Mouse (Mus musculus) adrenal gland (tissue): Measurements from ENCODE around the gene Hrh2.

Experiments
- intact Hi-C: fragments of 180-260 bp; cut with DNase I; formaldehyde crosslinking; loops from one replicate; pipeline ENCODE4 v1.15.1; 2025
- long read RNA-seq, 2 experiments: library from polyadenylated mRNA; unstranded; transcript quantifications; one replicate each; pipeline ENCODE4 v2.0.0; 2020; ENCODE audit warnings: borderline replicate concordance in 1 of 2; ENCODE audit not compliant: insufficient replicate concordance in 1 of 2

Hrh2 gene
- long read RNA-seq, experiment 1 = 0 reads
- long read RNA-seq, experiment 2 = 0 reads

GRCm38 (mm10) chr13:54192021-54192481 is at the start of gene Hrh2:
Hrh2 (plus strand) TSS chr13:54192129.
- intact Hi-C loops = no loop called here

GRCm38 (mm10) chr13:54143788-54144187 is 48.1 kb upstream of the Hrh2 start:
- intact Hi-C loops = no loop called here

GRCm38 (mm10) chr13:54144624-54145023 is 47.3 kb upstream of the Hrh2 start:
- intact Hi-C loops = no loop called here

GRCm38 (mm10) chr13:54147328-54147727 is 44.6 kb upstream of the Hrh2 start:
- intact Hi-C loops = no loop called here

GRCm38 (mm10) chr13:54152421-54152820 is 39.5 kb upstream of the Hrh2 start:
- intact Hi-C loops = no loop called here

GRCm38 (mm10) chr13:54152911-54153310 is 39.0 kb upstream of the Hrh2 start:
- intact Hi-C loops = no loop called here

GRCm38 (mm10) chr13:54153672-54154218 is 38.2 kb upstream of the Hrh2 start:
- intact Hi-C loops = no loop called here

GRCm38 (mm10) chr13:54155822-54156221 is 36.1 kb upstream of the Hrh2 start:
- intact Hi-C loops = no loop called here

GRCm38 (mm10) chr13:54159256-54159655 is 32.7 kb upstream of the Hrh2 start:
- intact Hi-C loops = no loop called here

- intact Hi-C loops = no loop called here
Measured at GRCm38 (mm10) chr13:54159756-54160155, 32.2 kb upstream of the Hrh2 start.

GRCm38 (mm10) chr13:54160546-54160945 is 31.4 kb upstream of the Hrh2 start:
- intact Hi-C loops = no loop called here

- intact Hi-C loops = no loop called here
Measured at GRCm38 (mm10) chr13:54161514-54161913, 30.4 kb upstream of the Hrh2 start.

- intact Hi-C loops = no loop called here
Measured at GRCm38 (mm10) chr13:54163363-54163762, 28.6 kb upstream of the Hrh2 start.

- intact Hi-C loops = no loop called here
Measured at GRCm38 (mm10) chr13:54164462-54164861, 27.5 kb upstream of the Hrh2 start.

GRCm38 (mm10) chr13:54165066-54165465 is 26.9 kb upstream of the Hrh2 start:
- intact Hi-C loops = no loop called here

GRCm38 (mm10) chr13:54165765-54166164 is 26.2 kb upstream of the Hrh2 start:
- intact Hi-C loops = no loop called here

- intact Hi-C loops = no loop called here
Measured at GRCm38 (mm10) chr13:54167036-54167435, 24.9 kb upstream of the Hrh2 start.

GRCm38 (mm10) chr13:54168675-54169074 is 23.3 kb upstream of the Hrh2 start:
- intact Hi-C loops = no loop called here

GRCm38 (mm10) chr13:54170288-54170687 is 21.6 kb upstream of the Hrh2 start:
- intact Hi-C loops = no loop called here

- intact Hi-C loops = no loop called here
Measured at GRCm38 (mm10) chr13:54171346-54171745, 20.6 kb upstream of the Hrh2 start.

- intact Hi-C loops = no loop called here
Measured at GRCm38 (mm10) chr13:54171761-54172160, 20.2 kb upstream of the Hrh2 start.

- intact Hi-C loops = no loop called here
Measured at GRCm38 (mm10) chr13:54173941-54174340, 18.0 kb upstream of the Hrh2 start.

- intact Hi-C loops = no loop called here
Measured at GRCm38 (mm10) chr13:54174703-54175102, 17.2 kb upstream of the Hrh2 start.

GRCm38 (mm10) chr13:54175426-54175825 is 16.5 kb upstream of the Hrh2 start:
- intact Hi-C loops = no loop called here
